Mouse (Mus musculus): ENCODE results near the gene Spns2.
A peak's percentile ranks its signal among the peaks of the same experiment; 100 is the strongest.
"Not testable (repeated sequence)": the region's sequence is repeated elsewhere in the genome, so short reads cannot be mapped to it uniquely, and the experiment has no call there.

The Spns2 gene

DNA sequence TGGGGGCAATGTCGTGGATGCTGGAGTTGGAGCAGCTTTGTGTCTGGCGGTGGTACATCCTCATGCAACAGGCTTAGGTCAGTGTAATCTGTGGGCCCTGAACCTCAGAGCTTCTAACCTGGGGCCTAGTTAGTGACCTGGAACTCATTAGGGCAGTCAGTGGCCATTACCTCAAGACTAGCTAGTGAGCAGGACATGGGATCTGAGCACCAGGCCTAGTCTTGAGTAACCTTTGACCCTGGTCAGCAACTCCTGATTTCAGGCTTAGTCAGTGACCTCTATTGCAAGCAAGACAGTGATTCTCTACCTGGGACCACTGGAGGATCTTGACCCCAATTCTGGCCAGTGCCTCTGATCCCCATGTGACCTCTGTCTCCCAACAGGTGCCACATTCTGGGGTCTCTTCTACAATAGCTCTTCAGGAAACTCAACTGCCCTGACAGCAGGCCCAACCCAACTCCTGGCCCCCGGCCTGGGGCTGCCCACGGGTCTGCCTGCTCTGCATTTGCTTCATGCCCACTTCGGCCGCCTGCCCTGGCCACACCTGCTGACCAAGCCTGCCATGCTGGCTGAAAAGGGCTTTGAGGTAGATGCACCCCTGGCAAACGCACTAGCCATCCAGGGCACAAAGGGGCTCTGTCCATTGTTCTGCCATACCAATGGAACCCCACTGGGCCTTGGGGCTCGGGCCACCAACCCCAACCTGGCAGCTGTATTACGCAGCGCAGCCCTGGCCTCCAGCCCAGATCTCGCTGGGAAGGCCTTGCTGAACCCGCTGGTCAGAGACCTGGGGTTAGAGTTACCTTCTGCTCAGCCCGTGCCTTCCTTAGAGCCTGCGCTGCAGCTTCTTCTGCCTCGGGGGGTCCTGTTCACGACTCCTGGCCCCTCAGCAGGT, 52.7 kb downstream of the Spns2 start:
- no peak for DNase-seq (ENCODE audit: low read depth, low spot score)

DNA sequence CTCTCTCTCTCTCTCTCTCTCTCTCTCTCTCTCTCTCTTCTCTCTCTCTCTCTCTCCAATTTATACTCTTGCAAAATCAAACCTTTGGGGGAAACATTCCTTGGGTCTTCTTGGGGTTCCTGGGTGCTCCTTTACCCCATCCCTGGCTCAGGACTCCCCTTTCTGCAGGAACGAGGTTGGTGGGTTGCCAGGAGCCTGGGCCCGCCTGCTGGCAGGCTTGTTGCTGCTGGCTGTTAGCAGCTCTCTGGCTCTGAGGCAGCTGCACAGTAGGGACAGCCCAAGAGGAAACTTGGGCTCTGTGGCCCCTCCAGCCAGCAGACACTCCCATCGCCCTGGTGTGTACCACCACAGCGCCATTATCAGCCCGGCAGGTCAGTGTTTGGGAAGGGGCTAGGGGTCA, 53.4 kb downstream of the Spns2 start:
- no peak for DNase-seq (ENCODE audit: low read depth, low spot score)

DNA sequence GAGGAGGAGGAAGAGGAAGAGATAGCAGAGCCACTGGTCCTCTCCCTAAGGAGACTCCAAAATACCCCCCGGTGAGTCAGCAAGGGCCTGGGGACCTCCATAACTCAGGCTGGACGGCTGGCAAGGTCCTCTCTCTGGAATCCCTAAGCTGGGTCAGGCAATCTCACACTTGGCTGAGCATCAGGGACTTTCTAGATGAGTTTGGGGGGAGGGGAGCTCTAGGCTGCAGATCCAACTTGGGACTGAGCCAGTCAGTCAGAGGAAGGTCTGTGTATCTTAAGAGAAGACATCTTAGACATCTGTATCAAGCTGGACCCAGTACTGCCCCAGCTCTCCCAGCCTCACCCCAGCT, 54.0 kb downstream of the Spns2 start:
- no peak for DNase-seq (ENCODE audit: low read depth, low spot score)

DNA sequence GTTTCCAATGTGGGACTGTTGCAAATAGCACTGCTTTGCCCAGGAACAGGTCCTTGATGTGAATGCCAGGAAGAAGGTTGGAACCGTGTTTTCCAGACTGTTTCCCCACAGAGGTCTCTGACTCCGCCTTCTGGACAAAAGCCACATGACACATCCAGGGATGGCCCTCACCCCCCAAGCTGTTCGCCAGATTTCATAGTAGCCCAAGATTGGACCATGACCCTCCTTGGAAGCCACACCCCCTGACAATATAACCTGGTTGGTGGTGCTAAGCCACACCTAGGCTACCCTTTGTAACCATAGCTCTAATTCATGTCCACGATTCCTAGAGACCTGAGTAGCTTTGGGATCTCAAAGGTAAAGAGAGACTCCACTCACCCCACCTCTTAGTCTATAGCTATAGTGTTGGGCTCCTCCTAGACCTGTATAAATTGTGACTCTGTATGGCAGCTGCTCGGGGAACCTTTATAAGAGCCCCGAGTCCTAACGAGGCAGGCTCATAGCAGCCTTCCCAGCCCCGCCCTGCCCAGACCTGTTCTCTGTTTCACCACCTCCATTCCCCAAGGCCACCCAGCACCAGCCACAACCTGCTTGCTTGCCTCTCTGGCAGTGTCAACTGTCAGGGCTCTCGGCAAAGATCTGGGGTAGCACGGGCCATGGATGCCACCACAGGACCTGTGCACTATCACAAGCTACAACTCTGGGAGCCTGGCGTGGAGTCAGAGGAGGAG, 54.6 kb downstream of the Spns2 start, which contains the start of gene Ggt6:
Ggt6 (plus strand) TSS at position 564 of the 731 bp plus-strand sequence.
- no peak for DNase-seq (ENCODE audit: low read depth, low spot score)

DNA sequence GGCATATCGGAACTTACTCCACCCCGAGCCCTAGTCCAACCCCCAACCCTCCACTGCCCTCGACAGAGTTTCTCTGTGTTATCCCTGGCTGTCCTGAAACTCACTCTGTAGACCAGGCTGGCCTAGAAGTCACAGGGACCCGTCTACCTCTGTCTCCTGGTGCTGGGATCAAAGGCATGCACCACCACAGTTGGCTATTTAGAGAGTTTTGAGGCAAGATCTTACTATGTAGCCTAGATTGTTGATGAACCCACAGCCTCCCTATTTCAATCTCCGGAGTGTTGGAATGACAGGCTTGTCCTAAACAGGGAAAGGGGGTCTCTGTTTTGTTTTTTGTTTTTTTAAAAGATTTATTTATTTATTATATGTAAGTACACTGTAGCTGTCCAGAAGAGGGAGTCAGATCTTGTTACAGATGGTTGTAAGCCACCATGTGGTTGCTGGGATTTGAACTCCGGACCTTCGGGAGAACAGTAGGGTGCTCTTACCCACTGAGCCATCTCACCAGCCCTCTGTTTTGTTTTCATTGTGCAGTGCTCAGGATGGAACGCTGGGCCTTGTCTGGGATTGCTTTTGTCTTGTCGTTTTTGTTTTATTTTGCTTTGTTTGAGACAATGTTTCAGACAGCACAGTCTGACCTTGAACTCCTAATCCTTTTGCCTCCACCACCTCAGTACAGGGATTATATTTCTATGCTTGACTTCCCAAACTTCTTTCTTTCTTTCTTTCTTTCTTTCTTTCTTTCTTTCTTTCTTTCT, 59.2 kb downstream of the Spns2 start:
- DNase-seq (ENCODE audit: low read depth, low spot score): not testable (repeated sequence)

DNA sequence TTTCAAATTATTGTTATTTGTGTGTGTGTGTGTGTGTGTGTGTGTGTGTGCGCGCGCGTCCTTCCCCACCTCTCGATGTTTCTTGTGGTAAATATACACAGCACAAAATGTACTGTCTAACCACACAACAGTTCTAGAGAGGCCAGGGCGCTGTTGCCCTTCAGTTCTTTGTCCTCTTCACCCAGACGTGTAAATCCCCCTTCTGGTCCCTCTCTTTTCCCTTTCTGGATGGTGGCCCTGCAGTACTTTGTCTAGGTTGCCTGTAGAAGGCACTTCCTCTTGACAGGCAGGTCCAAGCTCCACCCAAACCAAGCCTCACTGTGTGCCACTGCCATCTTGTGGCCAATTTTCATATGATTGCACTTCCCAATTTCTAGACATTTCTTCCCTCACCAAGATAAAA, 60.4 kb downstream of the Spns2 start:
- peak; percentile 47 for DNase-seq (ENCODE audit: low read depth, low spot score)

DNA sequence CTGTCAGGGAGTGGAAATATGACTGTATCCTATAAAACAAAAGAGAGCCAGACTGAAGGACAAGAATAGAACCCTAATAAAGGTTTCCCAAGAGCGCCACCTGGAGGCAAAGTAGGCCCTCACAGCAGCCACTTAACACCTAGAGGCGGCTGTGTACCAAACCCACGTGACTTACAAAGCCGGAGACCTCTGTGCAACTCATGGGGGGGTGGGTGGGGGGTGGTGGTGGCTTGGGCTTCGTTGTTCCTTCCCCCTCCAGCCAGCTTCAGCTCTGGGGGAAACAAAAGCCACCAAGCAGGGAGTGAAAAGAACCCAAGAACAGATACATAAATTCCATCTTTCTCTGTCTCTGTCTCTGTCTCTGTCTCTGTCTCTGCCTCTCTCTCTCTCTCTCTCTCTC, 61.0 kb downstream of the Spns2 start:
- DNase-seq (ENCODE audit: low read depth, low spot score): peak; percentile 61

DNA sequence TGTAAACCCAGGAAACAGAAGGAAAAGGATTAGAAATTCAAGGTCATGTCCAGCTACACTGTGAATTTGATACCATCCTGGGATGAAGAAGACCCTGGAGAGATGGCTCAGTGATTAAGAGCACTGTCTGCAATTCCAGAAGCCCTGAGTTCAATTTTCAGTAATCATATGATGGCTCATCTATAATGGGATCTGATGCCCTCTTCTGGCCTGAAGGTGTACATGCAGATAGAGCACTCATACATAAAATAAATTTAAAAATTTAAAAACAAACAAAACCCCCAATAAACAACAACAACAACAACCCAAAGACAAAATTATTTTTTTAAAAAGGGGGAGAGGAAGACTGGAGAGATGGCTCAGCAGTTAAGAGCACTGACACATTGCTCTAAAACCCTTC, 62.8 kb downstream of the Spns2 start:
- no peak for DNase-seq (ENCODE audit: low read depth, low spot score)

DNA sequence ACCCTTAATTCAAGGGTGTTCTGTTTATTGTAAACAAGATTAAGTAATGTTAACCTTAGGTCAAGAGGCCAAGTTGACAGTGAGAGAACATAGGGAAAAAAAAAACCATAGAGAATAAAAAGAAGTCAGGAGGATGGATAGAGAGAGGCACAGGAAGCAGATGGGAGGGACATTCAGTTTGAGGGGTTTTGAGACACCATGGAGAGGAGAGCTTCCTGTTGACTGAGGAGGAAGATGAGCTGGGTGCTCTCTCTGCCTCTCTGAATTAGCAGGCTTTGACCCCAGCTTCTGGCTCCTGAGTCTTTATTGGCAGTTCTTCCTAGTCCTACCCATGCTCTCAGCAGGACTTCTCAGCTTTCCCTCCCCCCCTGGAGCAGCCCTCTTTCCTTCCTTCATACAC, 64.5 kb downstream of the Spns2 start:
- no peak for DNase-seq (ENCODE audit: low read depth, low spot score)

DNA sequence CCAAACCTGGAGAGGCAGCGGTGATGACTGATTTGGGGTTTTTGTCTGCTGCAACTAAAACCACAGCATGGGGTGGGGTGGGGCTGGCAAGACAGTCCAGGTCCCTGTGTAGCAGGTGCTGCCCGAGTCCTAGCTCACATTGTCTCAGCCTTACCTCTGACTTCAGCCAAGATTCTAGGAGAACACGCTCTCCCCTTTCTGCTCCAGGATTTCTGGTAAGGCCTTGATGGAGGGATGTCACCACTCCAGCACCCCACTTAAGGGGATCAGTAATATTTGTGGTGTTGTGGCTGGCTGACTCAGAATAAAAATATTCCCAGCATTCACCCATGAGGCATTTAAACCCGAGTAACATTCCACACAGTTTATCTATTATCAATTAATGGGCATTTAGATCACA, 66.0 kb downstream of the Spns2 start:
- DNase-seq (ENCODE audit: low read depth, low spot score): no peak

DNA sequence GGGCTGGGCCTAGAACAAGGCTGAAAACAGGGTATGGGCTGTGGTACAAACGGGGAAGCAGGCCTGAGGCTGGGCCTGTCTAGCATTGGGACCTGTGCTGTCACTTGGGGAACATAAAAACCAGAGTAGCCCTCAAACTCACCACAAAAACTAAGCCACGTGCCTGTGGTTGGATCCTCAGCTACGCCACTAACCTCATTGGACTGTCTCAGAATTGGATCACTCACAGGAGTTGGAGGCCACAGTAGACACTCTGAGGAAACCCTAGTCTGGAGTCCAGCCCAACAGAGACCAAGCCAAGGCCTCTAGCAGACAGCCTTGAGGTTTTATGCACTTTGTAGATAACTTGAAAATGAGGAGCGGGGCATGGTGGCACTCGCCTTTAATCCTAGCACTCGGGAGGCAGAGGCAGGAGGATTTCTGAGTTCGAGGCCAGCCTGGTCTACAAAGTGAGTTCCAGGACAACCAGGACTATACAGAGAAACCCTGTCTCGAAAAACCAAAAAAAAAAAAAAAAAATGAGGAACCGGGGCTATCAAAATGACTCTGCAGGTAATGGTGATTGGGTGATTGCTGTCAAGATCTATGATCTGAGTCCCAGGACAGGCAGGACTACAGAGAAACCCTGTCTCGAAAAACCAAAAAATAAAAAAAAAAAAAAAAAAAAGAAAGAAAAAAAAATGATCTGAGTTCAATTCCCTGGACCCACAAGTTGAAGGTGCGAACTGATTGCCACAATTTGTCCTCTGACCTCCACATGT, 68.0 kb downstream of the Spns2 start:
- DNase-seq (ENCODE audit: low read depth, low spot score): no peak

DNA sequence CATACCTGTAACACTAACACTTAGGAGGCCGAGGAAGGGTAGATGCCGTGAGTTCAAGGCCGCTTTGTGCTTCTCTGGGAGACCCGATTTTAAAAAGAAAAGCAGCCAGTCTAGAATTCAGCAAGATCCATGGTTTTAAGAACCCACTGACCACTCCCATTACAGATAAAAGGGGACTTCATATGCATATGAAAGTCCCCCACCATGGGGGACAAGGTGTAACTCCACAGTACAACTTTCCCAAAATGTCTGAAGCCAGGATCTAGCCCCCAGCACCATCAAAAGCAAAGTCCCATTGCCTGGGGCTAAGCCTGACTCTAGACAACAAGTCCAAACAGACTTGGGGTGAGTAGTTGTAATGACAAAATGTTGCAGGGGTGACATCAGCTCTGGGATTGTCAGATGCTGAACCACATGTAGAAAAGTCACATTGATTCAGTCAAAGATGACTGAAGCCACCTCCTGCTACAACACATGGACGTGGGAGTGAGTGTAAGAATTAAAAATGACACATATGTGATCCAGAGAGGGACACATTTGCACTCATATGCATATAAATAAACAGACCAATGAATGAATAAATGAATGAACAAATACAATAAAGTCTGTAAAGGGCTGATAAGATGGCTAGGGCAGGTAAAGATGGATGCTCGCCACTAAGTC, 69.1 kb downstream of the Spns2 start:
- no peak for DNase-seq (ENCODE audit: low read depth, low spot score)

DNA sequence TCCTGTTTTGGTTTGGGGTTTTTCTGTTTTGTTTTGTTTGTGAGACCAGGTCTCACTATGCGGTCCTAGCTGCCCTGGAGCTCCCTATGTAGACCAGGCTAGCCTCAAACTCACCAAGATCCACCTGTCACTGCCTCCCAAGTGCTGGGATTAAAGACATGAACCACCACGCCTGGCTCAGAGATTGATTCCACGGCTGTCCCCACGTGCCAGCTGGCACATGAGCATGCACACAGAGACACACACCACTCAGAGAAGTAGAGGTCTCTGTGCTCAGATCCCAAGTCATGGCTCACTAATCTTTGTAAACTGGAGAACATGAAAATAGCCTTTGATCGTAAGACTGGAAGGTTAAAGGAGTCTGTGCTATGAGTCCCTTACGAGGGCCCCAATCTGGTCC, 70.7 kb downstream of the Spns2 start:
- DNase-seq (ENCODE audit: low read depth, low spot score): no peak

DNA sequence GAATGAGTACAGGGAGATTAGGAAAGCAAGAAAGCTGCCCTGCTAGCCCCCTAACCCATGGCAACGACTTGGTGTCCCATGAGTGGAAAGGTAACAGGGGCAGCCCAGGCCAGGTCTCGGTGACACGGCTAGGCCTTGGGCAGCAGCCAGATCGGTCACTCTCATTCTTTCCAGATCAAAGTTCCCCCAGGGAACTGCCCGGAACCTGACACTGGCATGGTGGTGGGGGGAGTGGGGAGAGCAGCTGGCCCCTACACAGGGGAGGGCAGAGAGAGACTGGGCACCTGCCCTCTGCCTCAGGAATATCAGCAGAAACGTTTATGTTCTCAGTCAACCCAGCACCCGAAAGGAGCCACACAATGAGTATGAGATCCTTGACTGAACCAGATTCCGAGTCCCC, 71.5 kb downstream of the Spns2 start:
- no peak for DNase-seq (ENCODE audit: low read depth, low spot score)

DNA sequence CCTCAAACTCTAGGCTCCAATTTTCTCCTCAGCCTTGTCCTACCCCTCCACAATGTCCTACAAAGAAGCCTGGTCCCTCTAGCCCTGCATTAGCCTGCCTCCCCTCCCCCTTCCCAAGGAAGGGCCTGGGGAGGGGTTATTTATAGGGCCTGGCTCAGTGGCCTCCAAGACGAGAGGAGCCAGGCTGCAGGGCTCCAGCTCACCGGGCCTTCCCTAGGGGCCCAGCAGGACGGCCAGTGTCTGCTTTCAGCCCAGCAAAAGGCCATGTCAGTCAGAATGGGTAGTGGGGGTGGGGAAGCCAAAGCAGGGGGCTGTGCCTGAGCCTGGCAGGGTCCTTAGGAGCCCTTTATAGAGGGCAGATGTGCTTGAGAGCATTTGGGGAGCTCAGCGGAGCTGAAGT, 72.3 kb downstream of the Spns2 start:
- no peak for DNase-seq (ENCODE audit: low read depth, low spot score)

DNA sequence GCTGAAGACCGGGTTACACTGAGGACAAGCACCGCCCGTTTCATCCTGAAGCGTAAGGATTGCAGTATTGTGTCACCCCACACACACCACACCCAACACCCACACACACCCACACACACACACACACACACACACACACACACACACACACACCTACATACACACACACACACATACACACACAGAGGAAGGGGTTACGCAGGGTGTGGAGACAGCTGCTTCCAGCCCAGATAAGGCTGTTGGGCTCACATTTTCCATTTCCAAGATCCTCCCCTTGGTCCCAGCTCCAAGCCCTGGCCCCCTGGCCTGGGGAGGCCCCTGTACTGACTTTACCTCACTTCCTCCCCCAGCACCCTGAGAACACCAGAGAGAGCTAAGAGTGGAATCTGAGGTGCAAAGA, 73.0 kb downstream of the Spns2 start:
- no peak for DNase-seq (ENCODE audit: low read depth, low spot score)

DNA sequence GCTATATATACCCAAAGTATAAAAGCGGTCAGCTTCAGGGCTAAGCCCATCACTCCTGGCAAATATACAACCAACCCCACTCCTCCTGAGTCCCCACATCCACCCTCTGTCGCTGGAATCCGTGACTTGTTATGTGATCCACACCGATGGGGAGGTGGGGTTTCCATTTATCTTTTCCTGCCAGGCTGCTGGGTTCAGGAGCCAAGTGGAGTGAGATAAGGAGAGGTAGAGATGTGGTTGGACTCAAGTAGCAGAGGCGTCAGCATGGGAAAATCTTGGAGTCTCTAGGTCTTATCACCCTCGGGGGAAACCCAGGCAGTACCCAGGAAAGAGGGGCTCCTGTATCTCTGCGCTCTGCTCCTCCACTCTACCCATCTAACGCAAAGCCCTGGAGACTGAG, 74.5 kb downstream of the Spns2 start:
- DNase-seq (ENCODE audit: low read depth, low spot score): no peak

DNA sequence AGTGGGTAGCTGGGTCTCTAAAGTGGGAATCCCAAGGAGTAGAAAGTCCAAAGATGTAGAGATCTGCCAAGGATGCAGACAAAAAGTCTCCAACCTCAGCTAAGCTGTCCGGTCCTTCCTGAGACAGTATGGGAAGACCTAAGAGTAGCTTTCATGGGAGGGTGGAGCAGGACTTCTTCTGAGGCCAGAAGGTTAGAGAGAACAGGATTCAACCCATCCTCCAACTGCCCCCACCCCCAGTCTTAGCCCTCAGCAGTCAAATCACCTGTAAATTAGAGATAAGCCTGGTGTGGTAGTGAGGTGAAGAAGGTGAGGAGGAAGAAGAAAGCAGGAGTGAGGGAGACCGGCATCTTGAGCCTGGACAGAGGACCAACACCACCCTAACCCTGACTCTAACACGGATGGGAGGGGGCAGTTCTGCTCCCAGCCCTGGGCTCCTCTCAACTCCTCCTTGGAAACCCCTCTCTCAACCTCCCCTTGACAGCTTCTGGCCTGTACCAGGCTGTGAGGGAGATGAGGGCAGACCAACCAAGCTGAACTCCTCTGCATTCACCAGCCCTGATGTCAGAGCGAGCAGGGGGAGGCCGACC, 76.0 kb downstream of the Spns2 start:
- no peak for DNase-seq (ENCODE audit: low read depth, low spot score)

DNA sequence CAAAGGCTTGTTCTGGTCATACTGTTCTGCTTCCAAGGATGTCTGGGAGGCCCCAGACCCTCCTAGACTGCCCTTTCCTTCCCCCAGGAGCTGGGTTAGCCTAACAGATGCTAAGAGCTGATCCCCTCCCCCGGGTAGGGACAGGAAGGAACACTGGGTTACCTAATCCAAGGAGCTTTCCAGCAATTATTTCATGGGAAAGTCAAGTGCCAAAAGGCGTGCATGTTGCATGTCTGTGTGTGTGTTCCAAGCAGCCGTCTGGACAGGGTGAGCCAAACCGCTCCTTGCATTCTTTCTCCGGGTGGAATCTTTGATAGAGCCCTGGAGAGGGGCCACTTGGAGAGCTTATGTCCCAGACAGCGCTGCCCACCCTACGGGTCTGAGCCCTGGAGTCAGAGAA, 76.7 kb downstream of the Spns2 start:
- DNase-seq (ENCODE audit: low read depth, low spot score): no peak

DNA sequence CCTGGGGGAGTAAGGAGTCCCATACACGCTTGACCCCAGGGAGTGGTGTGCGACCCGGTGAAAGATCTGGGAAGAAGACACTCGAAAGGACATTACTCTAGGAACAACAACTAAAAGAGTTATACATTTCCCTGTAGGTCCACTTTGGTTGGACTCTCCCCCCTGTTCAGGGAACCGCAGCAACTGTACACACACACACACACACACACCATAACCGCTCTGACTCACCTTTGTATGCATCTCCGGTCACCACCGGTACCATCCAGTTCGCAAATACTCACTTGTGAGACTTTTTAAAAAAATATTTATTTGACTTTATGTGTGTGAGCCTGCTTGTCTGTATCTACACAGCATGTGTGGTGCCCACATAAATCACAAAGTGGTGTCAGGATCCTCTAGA, 77.8 kb downstream of the Spns2 start:
- DNase-seq (ENCODE audit: low read depth, low spot score): no peak

Measured in retina, adult 2 months (tissue).